Mouse (Mus musculus): ENCODE data around the gene Pld2.
A peak's percentile ranks its signal among the peaks of the same experiment; 100 is the strongest.

Gene Pld2

GRCm38 (mm10) chr11:70579710-70580357 is 40.0 kb downstream of the Pld2 start:
- no peak for DNase-seq

- no peak for DNase-seq
Measured at GRCm38 (mm10) chr11:70580358-70580720, 40.5 kb downstream of the Pld2 start.

- DNase-seq = no peak
Measured at GRCm38 (mm10) chr11:70580921-70581320, 41.1 kb downstream of the Pld2 start.

- DNase-seq = no peak
Measured at GRCm38 (mm10) chr11:70582196-70582595, 42.3 kb downstream of the Pld2 start.

GRCm38 (mm10) chr11:70583022-70583714 is 43.3 kb downstream of the Pld2 start:
- no peak for DNase-seq

- no peak for DNase-seq
Measured at GRCm38 (mm10) chr11:70583775-70584174, 43.9 kb downstream of the Pld2 start.

GRCm38 (mm10) chr11:70585457-70585856 is 45.6 kb downstream of the Pld2 start:
- DNase-seq = peak; percentile 36 to 38

- no peak for DNase-seq
Measured at GRCm38 (mm10) chr11:70586261-70586660, 46.4 kb downstream of the Pld2 start.

GRCm38 (mm10) chr11:70586954-70587353 is 47.1 kb downstream of the Pld2 start:
- DNase-seq = no peak

GRCm38 (mm10) chr11:70591733-70592132 is 51.9 kb downstream of the Pld2 start:
- peak; percentile 67 to 76 for DNase-seq

- DNase-seq = no peak
Measured at GRCm38 (mm10) chr11:70594253-70594989, 54.6 kb downstream of the Pld2 start.

- DNase-seq = no peak
Measured at GRCm38 (mm10) chr11:70595638-70596037, 55.8 kb downstream of the Pld2 start.

GRCm38 (mm10) chr11:70596094-70596493 is 56.2 kb downstream of the Pld2 start:
- DNase-seq = no peak

- no peak for DNase-seq
Measured at GRCm38 (mm10) chr11:70597301-70597700, 57.4 kb downstream of the Pld2 start.

- no peak for DNase-seq
Measured at GRCm38 (mm10) chr11:70598451-70598953, 58.6 kb downstream of the Pld2 start.

- DNase-seq = peak; percentile 87 to 89
Measured at GRCm38 (mm10) chr11:70605024-70605566, 65.2 kb downstream of the Pld2 start.

- no peak for DNase-seq
Measured at GRCm38 (mm10) chr11:70606717-70607116, 66.9 kb downstream of the Pld2 start.

GRCm38 (mm10) chr11:70607611-70608010 is 67.7 kb downstream of the Pld2 start:
- DNase-seq = no peak
